Mouse (Mus musculus) E14TG2a.4 (cell line): Measurements from ENCODE around the gene Rcn1.

Experiments used
- CTCF ChIP-seq: conservative IDR thresholded peaks from 2 replicates; pipeline ENCODE4 v1.5.1; 2014; ENCODE audit warnings: low read length
- POU5F1 ChIP-seq: IDR thresholded peaks from 2 replicates; pipeline ENCODE4 v1.6.1; 2014; ENCODE audit warnings: low read length, borderline replicate concordance

GRCm38 (mm10) chr2:105379682-105380081, 19.4 kb downstream of the Rcn1 start:
- no peak for TF ChIP-seq CTCF
- TF ChIP-seq POU5F1 = no peak
